Mouse (Mus musculus): Measurements from ENCODE around the gene Sez6l. TPM values are rescaled to one million over a fixed set of nuclear protein-coding genes. Genes with fewer than 3 reads are reported as not detected.

Sez6l gene
- total RNA-seq, 1 experiment = 0.13 TPM

DNA sequence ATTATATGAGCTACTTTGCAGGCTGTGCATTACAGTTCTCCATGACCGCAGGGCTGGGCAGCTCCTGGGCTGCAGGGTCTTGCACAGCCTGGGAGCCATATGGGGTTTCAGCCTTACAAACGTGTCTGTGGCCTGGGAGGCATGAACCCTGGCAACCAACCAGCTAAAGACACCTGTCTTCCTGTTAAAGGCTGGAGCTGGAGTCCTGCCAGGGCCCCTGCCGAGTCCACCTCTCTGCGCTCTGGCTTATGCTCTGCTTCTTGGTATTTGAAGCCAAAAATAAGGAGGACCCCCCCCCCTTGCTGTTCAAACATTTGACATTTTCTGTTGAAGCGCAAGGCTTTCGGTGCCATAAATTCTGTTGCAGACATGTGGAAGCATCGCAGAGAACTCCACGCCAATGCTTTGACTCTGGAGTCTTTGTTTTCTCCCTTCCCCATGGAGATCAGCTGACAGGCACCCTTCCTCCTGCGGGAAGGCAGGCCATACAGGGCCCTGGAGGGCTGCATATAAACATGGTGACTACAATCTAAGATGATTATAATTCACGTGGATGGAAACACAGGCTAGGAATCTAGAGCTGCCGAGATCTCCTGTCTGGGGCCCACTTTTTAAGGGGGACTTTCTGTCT, 23.4 kb upstream of the Sez6l start:
- H3K4me3 ChIP-seq (ENCODE audit: insufficient read depth in 1 of 2, low read depth in 1 of 2, low read length in 2 of 2, poor library complexity in 1 of 2, severe bottlenecking in 1 of 2) = no peak overlapping the region
- H3K27ac ChIP-seq (ENCODE audit: insufficient read depth, low read depth, low read length, poor library complexity, severe bottlenecking) = no peak overlapping the region
- no peak for DNase-seq (ENCODE audit: low read depth, low spot score)
- H3K9me3 ChIP-seq (ENCODE audit: control insufficient read depth, insufficient read depth, low read depth, low read length) = no peaks in the 10 kb centered on the region
- peaks cover 0 to 3% of the 10 kb centered on the region in 2 experiments; a peak in 1 of 4 replicates for H3K4me1 ChIP-seq (ENCODE audit: control insufficient read depth in 2 of 2, insufficient read depth in 2 of 2, low read length in 2 of 2, poor library complexity in 1 of 2)
- TF ChIP-seq MAFK (IDR thresholded peaks at IDR 0.05; ENCODE audit: insufficient read depth, low read depth, low read length) (no peak), ZC3H11A (IDR thresholded peaks at IDR 0.05; ENCODE audit: borderline replicate concordance, low read depth, low read length) (no peak), ZNF384 (IDR thresholded peaks at IDR 0.05; ENCODE audit: low read depth, low read length) (no peak), CHD2 (IDR thresholded peaks at IDR 0.05; ENCODE audit: low read depth, low read length) (no peak), HCFC1 (IDR thresholded peaks at IDR 0.05; ENCODE audit: borderline replicate concordance, insufficient read depth, low read length) (no peak)
- H3K9ac ChIP-seq (ENCODE audit: insufficient read depth, low read depth, low read length, poor library complexity, severe bottlenecking) = no peak overlapping the region
- in situ Hi-C loops (cut with MboI; ENCODE audit: low sequenced_read_pairs in 2 of 2, unreplicated experiment in 2 of 2) = no loop called here
- no peaks in the 10 kb centered on the region for H3K36me3 ChIP-seq (ENCODE audit: control insufficient read depth, insufficient read depth, low read length, poor library complexity, severe bottlenecking)

DNA sequence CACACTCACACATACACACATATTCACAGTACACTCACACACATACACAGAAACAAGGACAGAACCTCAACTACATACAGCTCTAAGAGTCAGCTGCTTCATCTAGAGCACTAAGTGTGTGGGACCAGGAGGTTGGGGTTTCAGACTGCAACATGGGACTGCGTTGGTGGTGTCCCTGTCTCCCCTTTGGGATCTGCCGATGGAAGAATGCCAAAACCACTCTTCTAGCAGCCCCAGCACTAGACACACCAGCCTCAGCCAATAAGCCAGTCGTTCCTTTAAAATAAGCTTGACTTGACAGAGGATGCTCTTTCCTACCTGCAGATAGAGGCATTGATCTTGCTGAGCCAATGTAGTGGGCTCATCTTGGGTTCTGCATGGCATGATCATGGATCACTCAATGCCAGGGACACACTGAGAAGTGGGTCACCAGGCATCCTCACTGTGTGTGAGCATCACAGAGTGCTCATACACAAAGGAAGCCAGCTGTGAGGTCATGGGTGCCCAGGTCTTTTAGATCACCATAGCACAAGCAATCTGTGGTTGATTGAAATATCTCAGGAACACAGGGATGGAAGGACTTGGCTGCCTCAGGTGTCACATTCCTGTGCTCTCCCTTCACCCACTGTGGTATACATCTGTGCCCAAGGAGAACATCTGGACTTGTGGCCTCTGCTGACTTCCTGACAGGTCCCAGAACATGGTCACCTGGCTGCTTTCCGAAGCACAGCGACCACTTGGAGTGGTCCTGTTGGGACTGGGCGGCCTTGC, 22.7 kb upstream of the Sez6l start:
- H3K27ac ChIP-seq (ENCODE audit: insufficient read depth, low read depth, low read length, poor library complexity, severe bottlenecking) = no peak overlapping the region
- no peaks in the 10 kb centered on the region for H3K36me3 ChIP-seq (ENCODE audit: control insufficient read depth, insufficient read depth, low read length, poor library complexity, severe bottlenecking)
- H3K9me3 ChIP-seq (ENCODE audit: control insufficient read depth, insufficient read depth, low read depth, low read length) = no peaks in the 10 kb centered on the region
- H3K4me3 ChIP-seq (ENCODE audit: insufficient read depth in 1 of 2, low read depth in 1 of 2, low read length in 2 of 2, poor library complexity in 1 of 2, severe bottlenecking in 1 of 2) = no peak overlapping the region
- no peak for DNase-seq (ENCODE audit: low read depth, low spot score)
- H3K4me1 ChIP-seq (ENCODE audit: control insufficient read depth in 2 of 2, insufficient read depth in 2 of 2, low read length in 2 of 2, poor library complexity in 1 of 2) = peaks cover 0 to 3% of the 10 kb centered on the region in 2 experiments; a peak in 1 of 4 replicates
- no peak for TF ChIP-seq MAFK (IDR thresholded peaks at IDR 0.05; ENCODE audit: insufficient read depth, low read depth, low read length)
- no peak for TF ChIP-seq HCFC1 (IDR thresholded peaks at IDR 0.05; ENCODE audit: borderline replicate concordance, insufficient read depth, low read length)
- TF ChIP-seq ZNF384 (IDR thresholded peaks at IDR 0.05; ENCODE audit: low read depth, low read length) = no peak
- TF ChIP-seq CHD2 (IDR thresholded peaks at IDR 0.05; ENCODE audit: low read depth, low read length) = no peak
- no peak for TF ChIP-seq ZC3H11A (IDR thresholded peaks at IDR 0.05; ENCODE audit: borderline replicate concordance, low read depth, low read length)
- in situ Hi-C loops (cut with MboI; ENCODE audit: low sequenced_read_pairs in 2 of 2, unreplicated experiment in 2 of 2) = no loop called here
- H3K9ac ChIP-seq (ENCODE audit: insufficient read depth, low read depth, low read length, poor library complexity, severe bottlenecking) = no peak overlapping the region

DNA sequence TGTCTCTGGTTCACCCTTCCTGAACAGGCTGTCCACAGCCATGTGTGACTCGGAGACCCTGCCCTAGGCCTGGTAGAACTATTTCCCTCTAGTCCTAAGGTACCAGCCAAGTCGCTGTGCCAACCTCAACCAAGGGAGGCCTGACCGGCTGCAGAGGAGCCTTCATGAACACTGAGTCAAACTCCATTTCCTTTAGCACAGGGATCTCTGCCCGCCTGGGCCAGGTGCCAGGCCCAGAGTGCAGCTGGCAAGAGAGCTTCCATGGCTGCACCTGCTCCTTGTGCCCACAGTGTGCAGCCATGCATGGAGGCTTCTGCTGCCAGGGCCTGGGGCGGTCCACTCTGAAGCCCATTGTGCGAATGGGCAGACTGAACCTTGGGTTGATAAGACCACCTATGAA, 20.9 kb upstream of the Sez6l start:
- peaks cover 0 to 3% of the 10 kb centered on the region in 2 experiments; a peak in 1 of 4 replicates for H3K4me1 ChIP-seq (ENCODE audit: control insufficient read depth in 2 of 2, insufficient read depth in 2 of 2, low read length in 2 of 2, poor library complexity in 1 of 2)
- in situ Hi-C loops (cut with MboI; ENCODE audit: low sequenced_read_pairs in 2 of 2, unreplicated experiment in 2 of 2) = no loop called here
- no peak overlapping the region for H3K4me3 ChIP-seq (ENCODE audit: insufficient read depth in 1 of 2, low read depth in 1 of 2, low read length in 2 of 2, poor library complexity in 1 of 2, severe bottlenecking in 1 of 2)
- TF ChIP-seq HCFC1 (IDR thresholded peaks at IDR 0.05; ENCODE audit: borderline replicate concordance, insufficient read depth, low read length) (no peak), CHD2 (IDR thresholded peaks at IDR 0.05; ENCODE audit: low read depth, low read length) (no peak), MAFK (IDR thresholded peaks at IDR 0.05; ENCODE audit: insufficient read depth, low read depth, low read length) (no peak), ZC3H11A (IDR thresholded peaks at IDR 0.05; ENCODE audit: borderline replicate concordance, low read depth, low read length) (no peak), ZNF384 (IDR thresholded peaks at IDR 0.05; ENCODE audit: low read depth, low read length) (no peak)
- no peak for DNase-seq (ENCODE audit: low read depth, low spot score)
- no peak overlapping the region for H3K9ac ChIP-seq (ENCODE audit: insufficient read depth, low read depth, low read length, poor library complexity, severe bottlenecking)
- H3K27ac ChIP-seq (ENCODE audit: insufficient read depth, low read depth, low read length, poor library complexity, severe bottlenecking) = no peak overlapping the region
- H3K36me3 ChIP-seq (ENCODE audit: control insufficient read depth, insufficient read depth, low read length, poor library complexity, severe bottlenecking) = no peaks in the 10 kb centered on the region
- H3K9me3 ChIP-seq (ENCODE audit: control insufficient read depth, insufficient read depth, low read depth, low read length) = no peaks in the 10 kb centered on the region

GRCm38 (mm10) chr5:112597307-112597706, 20.3 kb upstream of the Sez6l start:
- Histone ChIP-seq H3K27ac (ENCODE audit: insufficient read depth, low read depth, low read length, poor library complexity, severe bottlenecking) (no peak overlapping the region), H3K36me3 (ENCODE audit: control insufficient read depth, insufficient read depth, low read length, poor library complexity, severe bottlenecking) (no peaks in the 10 kb centered on the region), H3K4me1 (ENCODE audit: control insufficient read depth in 2 of 2, insufficient read depth in 2 of 2, low read length in 2 of 2, poor library complexity in 1 of 2) (peaks cover 0 to 3% of the 10 kb centered on the region in 2 experiments; a peak in 1 of 4 replicates), H3K9ac (ENCODE audit: insufficient read depth, low read depth, low read length, poor library complexity, severe bottlenecking) (no peak overlapping the region), H3K9me3 (ENCODE audit: control insufficient read depth, insufficient read depth, low read depth, low read length) (no peaks in the 10 kb centered on the region), H3K4me3 (ENCODE audit: insufficient read depth in 1 of 2, low read depth in 1 of 2, low read length in 2 of 2, poor library complexity in 1 of 2, severe bottlenecking in 1 of 2) (no peak overlapping the region)
- no peak for DNase-seq (ENCODE audit: low read depth, low spot score)
- TF ChIP-seq MAFK (IDR thresholded peaks at IDR 0.05; ENCODE audit: insufficient read depth, low read depth, low read length) (no peak), ZC3H11A (IDR thresholded peaks at IDR 0.05; ENCODE audit: borderline replicate concordance, low read depth, low read length) (no peak), CHD2 (IDR thresholded peaks at IDR 0.05; ENCODE audit: low read depth, low read length) (no peak), HCFC1 (IDR thresholded peaks at IDR 0.05; ENCODE audit: borderline replicate concordance, insufficient read depth, low read length) (no peak), ZNF384 (IDR thresholded peaks at IDR 0.05; ENCODE audit: low read depth, low read length) (no peak)
- in situ Hi-C loops (cut with MboI; ENCODE audit: low sequenced_read_pairs in 2 of 2, unreplicated experiment in 2 of 2) = no loop called here

Data from ES-E14 (cell line).